Mouse (Mus musculus) MEL (cell line): ENCODE data around the gene Proca1.

Source experiments
- BHLHE40 ChIP-seq: IDR thresholded peaks from 2 replicates; pipeline ENCODE4 v1.6.1; 2012; ENCODE audit warnings: low read depth, mild to moderate bottlenecking, inconsistent platforms, low read length, improper control_type of control experiment, borderline replicate concordance
- CHD2 ChIP-seq: IDR thresholded peaks from 2 replicates; pipeline ENCODE4 v1.6.1; 2011; ENCODE audit warnings: low read length, improper control_type of control experiment
- CTCF ChIP-seq, 3 experiments: IDR thresholded peaks in 2 of 3; conservative IDR thresholded peaks in 1 of 3; 2 replicates each; pipeline ENCODE4 v1.5.1; 2011 to 2012; ENCODE audit warnings: low read length in 3 of 3, low read depth in 2 of 3, mild to moderate bottlenecking in 2 of 3, improper control_type of control experiment in 1 of 3, inconsistent platforms in 1 of 3, mixed read lengths in 1 of 3, moderate library complexity in 1 of 3; ENCODE audit not compliant: control insufficient read depth in 1 of 3, insufficient read depth in 1 of 3, poor library complexity in 1 of 3, severe bottlenecking in 1 of 3
- ELF1 ChIP-seq: IDR thresholded peaks from 2 replicates; pipeline ENCODE4 v1.6.1; 2014; ENCODE audit warnings: low read depth, mild to moderate bottlenecking, inconsistent platforms, low read length, improper control_type of control experiment, moderate library complexity
- GATA1 ChIP-seq: IDR thresholded peaks from 2 replicates; pipeline ENCODE4 v1.6.1; 2011; ENCODE audit warnings: low read depth, low read length, improper control_type of control experiment
- MAX ChIP-seq: IDR thresholded peaks from 2 replicates; pipeline ENCODE4 v1.6.1; 2011; ENCODE audit warnings: low read length, improper control_type of control experiment
- NRF1 ChIP-seq: IDR thresholded peaks from 2 replicates; pipeline ENCODE4 v1.6.1; 2014; ENCODE audit warnings: low read depth, mild to moderate bottlenecking, inconsistent platforms, low read length, improper control_type of control experiment, moderate library complexity; ENCODE audit not compliant: poor library complexity, insufficient read depth, severe bottlenecking
- SIN3A ChIP-seq: IDR thresholded peaks from 2 replicates; pipeline ENCODE4 v1.6.1; 2012; ENCODE audit warnings: low read length, improper control_type of control experiment, inconsistent platforms
- SMC3 ChIP-seq: IDR thresholded peaks from 2 replicates; pipeline ENCODE4 v1.6.1; 2011; ENCODE audit warnings: low read depth, low read length, improper control_type of control experiment
- USF1 ChIP-seq: IDR thresholded peaks from 2 replicates; pipeline ENCODE4 v1.6.1; 2014; ENCODE audit warnings: low read depth, mild to moderate bottlenecking, inconsistent platforms, low read length, improper control_type of control experiment, moderate library complexity

GRCm38 (mm10) chr11:78161968-78162367, 31.2 kb upstream of the Proca1 start:
- TF ChIP-seq USF1 (no peak), CHD2 (no peak), CTCF (IDR thresholded peaks at IDR 0.05 in 2 of 3, conservative IDR thresholded peaks at IDR 0.05 in 1 of 3; ENCODE audit: control insufficient read depth in 1 of 3, insufficient read depth in 1 of 3, low read depth in 2 of 3, low read length in 3 of 3, poor library complexity in 1 of 3, severe bottlenecking in 1 of 3) (no peak), BHLHE40 (no peak), SIN3A (no peak), ELF1 (no peak), SMC3 (no peak), MAX (no peak), NRF1 (no peak), GATA1 (no peak)
